Mouse (Mus musculus) ES-Bruce4 (cell line): ENCODE data around the gene Pola1. TPM values are rescaled to one million over a fixed set of nuclear protein-coding genes. Genes with fewer than 3 reads are reported as not detected.

Source experiments
- H3K27ac ChIP-seq: 2 replicates; pipeline ENCODE4 v1.5.1; 2012; ENCODE audit warnings: low read length, inconsistent platforms; ENCODE audit not compliant: insufficient read depth
- H3K27me3 ChIP-seq: 2 replicates; pipeline ENCODE4 v1.6.1; 2012; ENCODE audit warnings: mild to moderate bottlenecking, low read length, inconsistent platforms; ENCODE audit not compliant: control insufficient read depth, poor library complexity, insufficient read depth, severe bottlenecking
- H3K36me3 ChIP-seq: 2 replicates; pipeline ENCODE4 v1.6.1; 2012; ENCODE audit warnings: inconsistent platforms, mild to moderate bottlenecking, low read length, moderate library complexity; ENCODE audit not compliant: control insufficient read depth, poor library complexity, insufficient read depth, severe bottlenecking
- H3K4me1 ChIP-seq: one replicate; pipeline ENCODE4 v1.8.1; 2011; ENCODE audit warnings: low read length; ENCODE audit not compliant: control insufficient read depth, insufficient read depth
- H3K4me3 ChIP-seq: 2 replicates; pipeline ENCODE4 v1.5.1; 2011; ENCODE audit warnings: low read depth, mild to moderate bottlenecking, low read length
- H3K9ac ChIP-seq: 2 replicates; pipeline ENCODE4 v1.6.1; 2012; ENCODE audit warnings: low read depth, mild to moderate bottlenecking, inconsistent platforms; ENCODE audit not compliant: poor library complexity, severe bottlenecking
- H3K9me3 ChIP-seq: replicated peaks from 2 replicates; pipeline ENCODE4 v1.6.1; 2012; ENCODE audit warnings: mild to moderate bottlenecking, low read length, inconsistent platforms; ENCODE audit not compliant: control insufficient read depth, poor library complexity, insufficient read depth, severe bottlenecking
- CTCF ChIP-seq: IDR thresholded peaks from one replicate; pipeline ENCODE4 v1.8.1; 2011; ENCODE audit warnings: low read depth, low read length
- EP300 ChIP-seq: IDR thresholded peaks from 2 replicates; pipeline ENCODE4 v1.6.1; 2011; ENCODE audit warnings: low read depth, low read length; ENCODE audit not compliant: insufficient read depth
- POLR2A ChIP-seq: IDR thresholded peaks from one replicate; pipeline ENCODE4 v1.8.1; 2011; ENCODE audit warnings: low read length; ENCODE audit not compliant: insufficient read depth
- polyA plus RNA-seq: library from polyadenylated mRNA; stranded (reverse); fragments of >200 nt; gene quantifications from 2 replicates; pipeline ENCODE4 v1.2.4, GENCODE M21; 2011; ENCODE audit warnings: low read depth; ENCODE audit not compliant: missing spikeins, insufficient read depth, insufficient read length

Pola1 gene
- polyA plus RNA-seq, 1 experiment = 46.8 TPM

GRCm38 (mm10) chrX:93397089-93397488 lies 234.9 kb downstream of the Pola1 start:
- Histone ChIP-seq H3K4me1 (no peaks in the 10 kb centered on the region), H3K27ac (no peak overlapping the region), H3K4me3 (no peak overlapping the region), H3K36me3 (no peaks in the 10 kb centered on the region), H3K9me3 (no peaks in the 10 kb centered on the region), H3K9ac (no peak overlapping the region), H3K27me3 (no peaks in the 10 kb centered on the region)
- TF ChIP-seq POLR2A = no peak
- TF ChIP-seq EP300 = no peak
- TF ChIP-seq CTCF = no peak

GRCm38 (mm10) chrX:93377285-93377972 lies 254.5 kb downstream of the Pola1 start:
- Histone ChIP-seq H3K36me3 (no peaks in the 10 kb centered on the region), H3K9ac (no peak overlapping the region), H3K27me3 (no peaks in the 10 kb centered on the region), H3K9me3 (no peaks in the 10 kb centered on the region), H3K4me3 (no peak overlapping the region), H3K27ac (no peak overlapping the region), H3K4me1 (no peaks in the 10 kb centered on the region)
- TF ChIP-seq CTCF (no peak), POLR2A (no peak), EP300 (no peak)

- TF ChIP-seq EP300 = no peak
- no peak for TF ChIP-seq CTCF
- no peak for TF ChIP-seq POLR2A
- H3K4me1 ChIP-seq = no peaks in the 10 kb centered on the region
- no peaks in the 10 kb centered on the region for H3K36me3 ChIP-seq
- no peaks in the 10 kb centered on the region for H3K27me3 ChIP-seq
- H3K27ac ChIP-seq = no peak overlapping the region
- no peaks in the 10 kb centered on the region for H3K9me3 ChIP-seq
- H3K4me3 ChIP-seq = no peak overlapping the region
- H3K9ac ChIP-seq = no peak overlapping the region
These were observed 258.5 kb downstream of the Pola1 start for GRCm38 (mm10) chrX:93373503-93373902.

- Histone ChIP-seq H3K27ac (no peak overlapping the region), H3K9me3 (no peaks in the 10 kb centered on the region), H3K27me3 (no peaks in the 10 kb centered on the region), H3K4me1 (no peaks in the 10 kb centered on the region), H3K4me3 (no peak overlapping the region), H3K9ac (no peak overlapping the region), H3K36me3 (no peaks in the 10 kb centered on the region)
- TF ChIP-seq POLR2A (no peak), EP300 (no peak), CTCF (no peak)
These were observed 262.2 kb downstream of the Pola1 start for GRCm38 (mm10) chrX:93369708-93370107.

- H3K4me3 ChIP-seq = no peak overlapping the region
- TF ChIP-seq POLR2A = no peak
- TF ChIP-seq EP300 = no peak
These were observed 263.7 kb downstream of the Pola1 start for GRCm38 (mm10) chrX:93368211-93368610.

GRCm38 (mm10) chrX:93321336-93321735 lies 310.6 kb downstream of the Pola1 start:
- TF ChIP-seq EP300 (no peak), CTCF (no peak), POLR2A (no peak)
- no peaks in the 10 kb centered on the region for H3K27me3 ChIP-seq
- H3K36me3 ChIP-seq = no peaks in the 10 kb centered on the region
- no peak overlapping the region for H3K4me3 ChIP-seq
- H3K9me3 ChIP-seq = no peaks in the 10 kb centered on the region
- no peaks in the 10 kb centered on the region for H3K4me1 ChIP-seq
- no peak overlapping the region for H3K27ac ChIP-seq
- H3K9ac ChIP-seq = no peak overlapping the region

More at GRCm38 (mm10) chrX:93368211-93368610, 263.7 kb downstream of the Pola1 start:
- Histone ChIP-seq H3K4me1 (no peaks in the 10 kb centered on the region), H3K27ac (no peak overlapping the region), H3K36me3 (no peaks in the 10 kb centered on the region), H3K27me3 (no peaks in the 10 kb centered on the region), H3K9me3 (no peaks in the 10 kb centered on the region), H3K9ac (no peak overlapping the region)
